Mouse (Mus musculus): ENCODE data around the gene Vps52. TPM values are rescaled to one million over a fixed set of nuclear protein-coding genes. Genes with fewer than 3 reads are reported as not detected.
A peak's percentile ranks its signal among the peaks of the same experiment; 100 is the strongest.

The Vps52 gene
- polyA plus RNA-seq, 1 experiment from 2014 or later, result 43.8 TPM

DNA sequence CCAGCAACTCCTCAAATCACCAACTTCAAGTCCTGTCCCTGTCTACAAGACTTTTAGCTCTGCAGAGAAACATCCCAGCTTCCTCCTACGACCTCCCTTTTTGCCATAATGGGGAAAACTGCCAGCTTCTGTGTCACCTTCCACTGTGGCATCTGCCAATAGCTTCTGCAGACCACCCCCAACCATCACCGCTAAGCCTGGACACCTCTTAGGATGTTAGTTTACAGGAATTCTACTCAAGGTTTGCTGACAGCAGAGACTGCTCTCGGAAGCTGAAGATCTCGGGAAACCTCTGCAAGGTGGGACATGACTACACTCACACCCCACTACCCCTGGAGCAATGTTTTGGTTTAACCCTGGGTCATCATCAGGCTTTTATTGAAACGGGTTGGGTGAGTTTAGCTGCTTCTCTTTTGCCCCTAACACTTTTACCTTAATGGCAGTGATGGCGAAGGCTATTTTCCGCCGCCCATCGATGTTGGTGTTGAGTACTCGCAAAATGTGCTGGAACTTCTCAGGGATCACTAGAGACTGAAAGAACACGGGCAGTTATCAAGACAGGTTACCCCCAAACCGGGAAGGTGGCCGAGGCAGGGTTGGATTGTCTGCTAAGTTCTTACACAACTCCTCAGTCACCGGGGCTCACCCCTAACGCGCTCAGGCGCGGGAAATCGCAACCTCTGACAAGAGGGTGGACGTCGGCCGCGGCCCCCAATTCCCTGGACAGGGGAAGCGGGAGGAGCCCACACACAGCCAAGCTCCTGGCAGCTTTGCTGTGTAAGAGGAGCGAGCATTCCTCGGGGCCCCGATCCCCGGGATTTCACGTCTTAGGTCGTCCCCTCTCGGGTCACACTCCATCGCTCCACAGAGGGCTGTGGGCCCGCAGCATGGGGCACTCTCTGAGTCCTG, 712 bp upstream of the Vps52 start:
- Histone ChIP-seq H3K27me3 (ENCODE audit: control insufficient read depth, insufficient read depth, low read length) (no peaks in the 10 kb centered on the region), H3K9me3 (ENCODE audit: control insufficient read depth, low read length) (no peaks in the 10 kb centered on the region), H3K9ac (ENCODE audit: low read length) (peak overlapping the region; percentile 99), H3K4me2 (ENCODE audit: low read depth) (peak overlapping the region; percentile 99), H3K4me3 (ENCODE audit: low read depth, low read length) (peak overlapping the region; percentile 85), H3K27ac (ENCODE audit: low read depth, low read length) (peak overlapping the region; percentile 86), H3K4me1 (ENCODE audit: control insufficient read depth, insufficient read depth, low read length) (peaks cover 43% of the 10 kb centered on the region), H3K36me3 (ENCODE audit: control insufficient read depth, insufficient read depth, low read length) (peaks cover 16% of the 10 kb centered on the region)
- ATAC-seq (ENCODE audit: insufficient read depth, low FRiP score, low TSS enrichment), result no peak
- DNase-seq (ENCODE audit: low spot score), result no peak
- WGBS, result 2% methylated on average over 33 of the region's 33 CpGs

DNA sequence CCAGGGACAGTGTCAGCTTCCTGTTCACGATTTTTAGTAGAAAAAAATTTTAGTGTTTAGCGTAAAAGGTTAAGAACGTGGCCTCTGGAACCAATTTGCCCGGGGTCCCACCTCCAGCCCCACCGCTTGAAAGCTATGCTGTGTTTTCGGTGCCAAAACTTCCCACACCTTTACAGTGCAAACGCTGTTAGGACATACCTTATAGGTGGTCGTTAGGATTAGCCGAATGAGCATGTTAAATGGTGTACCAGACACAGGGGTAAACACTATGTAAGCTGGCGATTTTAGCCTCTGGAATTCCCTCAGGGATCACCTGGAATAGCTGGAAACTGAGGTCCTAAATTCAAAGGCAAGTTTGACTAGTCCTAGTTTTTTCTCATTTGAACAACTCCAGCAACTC, 724 bp downstream of the Vps52 start:
- Histone ChIP-seq H3K36me3 (ENCODE audit: control insufficient read depth, insufficient read depth, low read length) (peaks cover 16% of the 10 kb centered on the region), H3K27ac (ENCODE audit: low read depth, low read length) (peak overlapping the region; percentile 78)
- 8% methylated on average over 10 of the region's 10 CpGs for WGBS

GRCm38 (mm10) chr17:33957493-33957892, 1.9 kb downstream of the Vps52 start:
- Histone ChIP-seq H3K9ac (ENCODE audit: low read length) (no peak overlapping the region), H3K4me3 (ENCODE audit: low read depth, low read length) (no peak overlapping the region), H3K27ac (ENCODE audit: low read depth, low read length) (no peak overlapping the region), H3K4me1 (ENCODE audit: control insufficient read depth, insufficient read depth, low read length) (peaks cover 22% of the 10 kb centered on the region), H3K9me3 (ENCODE audit: control insufficient read depth, low read length) (no peaks in the 10 kb centered on the region), H3K36me3 (ENCODE audit: control insufficient read depth, insufficient read depth, low read length) (peaks cover 16% of the 10 kb centered on the region), H3K4me2 (ENCODE audit: low read depth) (no peak overlapping the region), H3K27me3 (ENCODE audit: control insufficient read depth, insufficient read depth, low read length) (no peaks in the 10 kb centered on the region)
- ATAC-seq (ENCODE audit: insufficient read depth, low FRiP score, low TSS enrichment) (no peak), DNase-seq (ENCODE audit: low spot score) (no peak)
- 89% methylated on average over 6 of the region's 6 CpGs for WGBS

More for the DNA sequence above, 724 bp downstream of the Vps52 start:
- H3K27me3 ChIP-seq (ENCODE audit: control insufficient read depth, insufficient read depth, low read length), result no peaks in the 10 kb centered on the region
- H3K4me3 ChIP-seq (ENCODE audit: low read depth, low read length), result peak overlapping the region; percentile 85
- peaks cover 32% of the 10 kb centered on the region for H3K4me1 ChIP-seq (ENCODE audit: control insufficient read depth, insufficient read depth, low read length)
- no peaks in the 10 kb centered on the region for H3K9me3 ChIP-seq (ENCODE audit: control insufficient read depth, low read length)
- peak; percentile 8; the same call in 1 of the 2 replicates for ATAC-seq (ENCODE audit: insufficient read depth, low FRiP score, low TSS enrichment)
- peak; percentile 40 for DNase-seq (ENCODE audit: low spot score)
- H3K4me2 ChIP-seq (ENCODE audit: low read depth), result peak overlapping the region; percentile 83
- peak overlapping the region; percentile 69 for H3K9ac ChIP-seq (ENCODE audit: low read length)

DNA sequence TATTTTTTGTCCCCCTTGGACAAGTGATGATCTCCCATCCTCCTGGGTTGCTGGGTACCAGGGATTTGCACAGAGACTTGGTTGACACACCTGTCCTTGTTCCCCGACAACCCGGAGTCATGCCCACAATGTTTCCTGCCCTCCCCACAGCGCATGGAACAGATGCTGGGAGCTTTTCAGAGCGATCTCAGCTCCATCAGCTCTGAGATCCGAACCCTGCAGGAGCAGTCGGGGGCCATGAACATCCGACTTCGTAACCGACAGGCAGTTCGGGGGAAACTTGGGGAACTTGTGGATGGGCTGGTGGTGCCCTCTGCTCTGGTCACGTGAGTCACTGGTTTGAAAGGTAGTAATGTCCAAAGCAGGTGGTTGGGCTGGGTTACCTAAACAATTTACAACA, 2.8 kb downstream of the Vps52 start:
- Histone ChIP-seq H3K27me3 (ENCODE audit: control insufficient read depth, insufficient read depth, low read length) (no peaks in the 10 kb centered on the region), H3K9me3 (ENCODE audit: control insufficient read depth, low read length) (no peaks in the 10 kb centered on the region), H3K4me3 (ENCODE audit: low read depth, low read length) (no peak overlapping the region), H3K27ac (ENCODE audit: low read depth, low read length) (no peak overlapping the region), H3K9ac (ENCODE audit: low read length) (no peak overlapping the region), H3K36me3 (ENCODE audit: control insufficient read depth, insufficient read depth, low read length) (peaks cover 11% of the 10 kb centered on the region), H3K4me1 (ENCODE audit: control insufficient read depth, insufficient read depth, low read length) (peaks cover 13% of the 10 kb centered on the region), H3K4me2 (ENCODE audit: low read depth) (no peak overlapping the region)
- DNase-seq (ENCODE audit: low spot score), result no peak
- 95% methylated on average over 11 of the region's 11 CpGs for WGBS
- no peak for ATAC-seq (ENCODE audit: insufficient read depth, low FRiP score, low TSS enrichment)

GRCm38 (mm10) chr17:33959135-33959534, 3.5 kb downstream of the Vps52 start:
- Histone ChIP-seq H3K4me1 (ENCODE audit: control insufficient read depth, insufficient read depth, low read length) (peaks cover 11% of the 10 kb centered on the region), H3K27me3 (ENCODE audit: control insufficient read depth, insufficient read depth, low read length) (no peaks in the 10 kb centered on the region), H3K27ac (ENCODE audit: low read depth, low read length) (no peak overlapping the region), H3K9ac (ENCODE audit: low read length) (no peak overlapping the region), H3K9me3 (ENCODE audit: control insufficient read depth, low read length) (no peaks in the 10 kb centered on the region), H3K4me2 (ENCODE audit: low read depth) (no peak overlapping the region), H3K36me3 (ENCODE audit: control insufficient read depth, insufficient read depth, low read length) (peaks cover 12% of the 10 kb centered on the region), H3K4me3 (ENCODE audit: low read depth, low read length) (no peak overlapping the region)
- DNase-seq (ENCODE audit: low spot score), result no peak
- WGBS, result 96% methylated on average over 13 of the region's 13 CpGs
- no peak for ATAC-seq (ENCODE audit: insufficient read depth, low FRiP score, low TSS enrichment)

- WGBS, result 92% methylated on average over 15 of the region's 15 CpGs
- Histone ChIP-seq H3K36me3 (ENCODE audit: control insufficient read depth, insufficient read depth, low read length) (peaks cover 12% of the 10 kb centered on the region), H3K4me1 (ENCODE audit: control insufficient read depth, insufficient read depth, low read length) (0 out of 2 replicates have a peak, but pooled peaks cover 4% of the 10 kb centered on the region), H3K27me3 (ENCODE audit: control insufficient read depth, insufficient read depth, low read length) (no peaks in the 10 kb centered on the region), H3K27ac (ENCODE audit: low read depth, low read length) (no peak overlapping the region), H3K4me3 (ENCODE audit: low read depth, low read length) (no peak overlapping the region), H3K9me3 (ENCODE audit: control insufficient read depth, low read length) (no peaks in the 10 kb centered on the region), H3K4me2 (ENCODE audit: low read depth) (no peak overlapping the region), H3K9ac (ENCODE audit: low read length) (no peak overlapping the region)
- DNase-seq (ENCODE audit: low spot score) (no peak), ATAC-seq (ENCODE audit: insufficient read depth, low FRiP score, low TSS enrichment) (no peak)
These were observed 4.3 kb downstream of the Vps52 start for GRCm38 (mm10) chr17:33959948-33960347.

GRCm38 (mm10) chr17:33962876-33963275, 7.3 kb downstream of the Vps52 start:
- H3K27ac ChIP-seq (ENCODE audit: low read depth, low read length), result no peak overlapping the region
- H3K4me3 ChIP-seq (ENCODE audit: low read depth, low read length), result no peak overlapping the region
- ATAC-seq (ENCODE audit: insufficient read depth, low FRiP score, low TSS enrichment) (no peak), DNase-seq (ENCODE audit: low spot score) (no peak)
- H3K9me3 ChIP-seq (ENCODE audit: control insufficient read depth, low read length), result no peaks in the 10 kb centered on the region
- no peak overlapping the region for H3K9ac ChIP-seq (ENCODE audit: low read length)
- no peaks in the 10 kb centered on the region for H3K4me1 ChIP-seq (ENCODE audit: control insufficient read depth, insufficient read depth, low read length)
- H3K27me3 ChIP-seq (ENCODE audit: control insufficient read depth, insufficient read depth, low read length), result no peaks in the 10 kb centered on the region
- H3K4me2 ChIP-seq (ENCODE audit: low read depth), result no peak overlapping the region
- peaks cover 12% of the 10 kb centered on the region for H3K36me3 ChIP-seq (ENCODE audit: control insufficient read depth, insufficient read depth, low read length)
- 95% methylated on average over 7 of the region's 7 CpGs for WGBS

- Histone ChIP-seq H3K36me3 (ENCODE audit: control insufficient read depth, insufficient read depth, low read length) (peaks cover 4% of the 10 kb centered on the region), H3K9me3 (ENCODE audit: control insufficient read depth, low read length) (no peaks in the 10 kb centered on the region), H3K27me3 (ENCODE audit: control insufficient read depth, insufficient read depth, low read length) (no peaks in the 10 kb centered on the region), H3K4me1 (ENCODE audit: control insufficient read depth, insufficient read depth, low read length) (no peaks in the 10 kb centered on the region), H3K27ac (ENCODE audit: low read depth, low read length) (no peak overlapping the region), H3K4me2 (ENCODE audit: low read depth) (no peak overlapping the region), H3K4me3 (ENCODE audit: low read depth, low read length) (no peak overlapping the region), H3K9ac (ENCODE audit: low read length) (no peak overlapping the region)
- ATAC-seq (ENCODE audit: insufficient read depth, low FRiP score, low TSS enrichment) (no peak), DNase-seq (ENCODE audit: low spot score) (no peak)
- WGBS, result 93% methylated on average over 17 of the region's 17 CpGs
These were observed 9.7 kb downstream of the Vps52 start for GRCm38 (mm10) chr17:33965082-33965845.

Data from neural tube, embryonic 11.5 days (tissue).